ENCODE assay signal across 23 mouse cellular contexts in genomic region chr8:115697410-115697809, GRCm38 (mm10). TPM values are rescaled to one million over a fixed set of nuclear protein-coding genes. Genes with fewer than 3 reads are reported as not detected.
DNase-seq lines count a peak whose midpoint lies in the region; ATAC-seq and TF ChIP-seq lines count a peak whose summit lies in the region.
"Had no signal": no experiment of that assay in that cellular context is flagged by ENCODE, and none has a peak within 500 bp of the region (broad histone marks: within the 10 kb centered on the region; RNA-seq: fewer than 3 reads in every experiment).

No protein-coding gene starts in this region.

- no peak for TF ChIP-seq EP300 in liver, postnatal 0 days (IDR thresholded peaks at IDR 0.05; ENCODE audit: low read depth)

- H3K4me2 ChIP-seq in liver, postnatal 0 days (ENCODE audit: low read depth, low read length): no peak overlapping the region
- no peak overlapping the region for H3K4me2 ChIP-seq in liver, embryonic 11.5 days
- H3K4me2 ChIP-seq: embryonic facial prominence, embryonic 12.5 days; embryonic facial prominence, embryonic 15.5 days; forebrain, embryonic 12.5 days; forebrain, embryonic 15.5 days; heart, embryonic 13.5 days; hindbrain, embryonic 12.5 days; hindbrain, embryonic 15.5 days had no signal

- DNase-seq in kidney, adult 9 months: peak; percentile 13
- DNase-seq in kidney, postnatal 25 days: no peak
- DNase-seq in liver, postnatal 0 days: no peak
- DNase-seq in liver, embryonic 11.5 days (ENCODE audit: low spot score): no peak
- no peak for DNase-seq in yolk sac, embryonic 10.5 days (ENCODE audit: low spot score)
- DNase-seq: adrenal gland, adult 2 months; adrenal gland, postnatal 14 days; cerebellum, adult 11 months; gastrocnemius, postnatal 25 days; heart, adult 2 months; heart, postnatal 14 days had no signal

- no peak overlapping the region for H3K9ac ChIP-seq in liver, postnatal 0 days (replicated peaks)
- no peak overlapping the region for H3K9ac ChIP-seq in liver, embryonic 11.5 days (ENCODE audit: low read depth, low read length)
- H3K9ac ChIP-seq: embryonic facial prominence, embryonic 12.5 days; embryonic facial prominence, embryonic 15.5 days; forebrain, embryonic 12.5 days; forebrain, embryonic 15.5 days; heart, embryonic 13.5 days; hindbrain, embryonic 12.5 days; hindbrain, embryonic 15.5 days had no signal

- no peak overlapping the region for H3K4me3 ChIP-seq in liver, postnatal 0 days (ENCODE audit: low read depth, low read length)
- no peak overlapping the region for H3K4me3 ChIP-seq in liver, embryonic 11.5 days (ENCODE audit: low read depth, low read length)
- H3K4me3 ChIP-seq in macrophage (ENCODE audit: inconsistent target): no peak overlapping the region
- H3K4me3 ChIP-seq: embryonic facial prominence, embryonic 12.5 days; embryonic facial prominence, embryonic 15.5 days; erythroblast, embryonic 14.5 days; forebrain, embryonic 12.5 days; forebrain, embryonic 15.5 days; heart, adult 2 months; heart, embryonic 10.5 days; heart, embryonic 13.5 days; hindbrain, embryonic 12.5 days; hindbrain, embryonic 15.5 days had no signal

- no peaks in the 10 kb centered on the region for H3K27me3 ChIP-seq in liver, postnatal 0 days (ENCODE audit: insufficient read depth, low read length)
- no peaks in the 10 kb centered on the region for H3K27me3 ChIP-seq in liver, embryonic 11.5 days (replicated peaks; ENCODE audit: control insufficient read depth, insufficient read depth, low read length)
- H3K27me3 ChIP-seq: embryonic facial prominence, embryonic 12.5 days; embryonic facial prominence, embryonic 15.5 days; heart, embryonic 13.5 days; hindbrain, embryonic 12.5 days; hindbrain, embryonic 15.5 days had no signal

- no peak for TF ChIP-seq CTCF in liver, postnatal 0 days (IDR thresholded peaks at IDR 0.05; ENCODE audit: low read depth)

- H3K4me1 ChIP-seq in liver, postnatal 0 days (ENCODE audit: insufficient read depth): no peaks in the 10 kb centered on the region
- H3K4me1 ChIP-seq in liver, embryonic 11.5 days (replicated peaks; ENCODE audit: control insufficient read depth, insufficient read depth, low read length): 0 out of 2 replicates have a peak, but pooled peaks cover 2% of the 10 kb centered on the region
- H3K4me1 ChIP-seq: forebrain, embryonic 12.5 days; forebrain, embryonic 15.5 days had no signal

- no peaks in the 10 kb centered on the region for H3K36me3 ChIP-seq in liver, postnatal 0 days (replicated peaks; ENCODE audit: insufficient read depth, low read length)
- H3K36me3 ChIP-seq in liver, embryonic 11.5 days (ENCODE audit: control insufficient read depth, insufficient read depth, low read length): no peaks in the 10 kb centered on the region
- H3K36me3 ChIP-seq in macrophage (ENCODE audit: inconsistent target): peaks cover 36% of the 10 kb centered on the region; the same call in 1 of the 2 replicates
- H3K36me3 ChIP-seq: embryonic facial prominence, embryonic 12.5 days; embryonic facial prominence, embryonic 15.5 days; forebrain, embryonic 12.5 days; forebrain, embryonic 15.5 days; heart, embryonic 10.5 days; heart, embryonic 13.5 days; hindbrain, embryonic 12.5 days; hindbrain, embryonic 15.5 days had no signal

- H3K79me2 ChIP-seq in macrophage (ENCODE audit: inconsistent target): peaks cover 100% of the 10 kb centered on the region

- no peaks in the 10 kb centered on the region for H3K9me3 ChIP-seq in liver, postnatal 0 days (ENCODE audit: low read length)
- no peaks in the 10 kb centered on the region for H3K9me3 ChIP-seq in liver, embryonic 11.5 days (ENCODE audit: control insufficient read depth, low read length)
- H3K9me3 ChIP-seq: embryonic facial prominence, embryonic 12.5 days; embryonic facial prominence, embryonic 15.5 days; forebrain, embryonic 12.5 days; forebrain, embryonic 15.5 days; heart, embryonic 10.5 days; heart, embryonic 13.5 days; hindbrain, embryonic 12.5 days; hindbrain, embryonic 15.5 days had no signal

- WGBS in liver, postnatal 0 days (ENCODE audit: insufficient replicate concordance): 44% methylated on average over 3 of the region's 3 CpGs
- 53% methylated on average over 3 of the region's 3 CpGs for WGBS in liver, embryonic 11.5 days
- 87% methylated on average over 3 of the region's 3 CpGs for WGBS in macrophage (ENCODE audit: missing documents)

- 0 out of 2 replicates have a peak overlapping the region, but pooled peaks have one; percentile 11 for H3K27ac ChIP-seq in liver, postnatal 0 days (ENCODE audit: low read depth)
- H3K27ac ChIP-seq in liver, embryonic 11.5 days (ENCODE audit: low read depth, low read length): no peak overlapping the region
- H3K27ac ChIP-seq in macrophage: 0 out of 2 replicates have a peak overlapping the region, but pooled peaks have one; percentile 5
- H3K27ac ChIP-seq: embryonic facial prominence, embryonic 12.5 days; embryonic facial prominence, embryonic 15.5 days; forebrain, embryonic 12.5 days; forebrain, embryonic 15.5 days; heart, adult 2 months; heart, embryonic 10.5 days; heart, embryonic 13.5 days; hindbrain, embryonic 12.5 days; hindbrain, embryonic 15.5 days had no signal

- ATAC-seq in liver, postnatal 0 days: no peak
- no peak for ATAC-seq in liver, embryonic 11.5 days (replicated peaks; ENCODE audit: low FRiP score)
- ATAC-seq: CD4-positive, CD25-positive, alpha-beta regulatory T cell, adult 4 months; forebrain, embryonic 15.5 days had no signal

RNA-seq across cellular contexts. Expression of gene Maf, which starts 10.2 kb away (rescaled TPM):
- polyA plus RNA-seq in liver, postnatal 0 days (2015; fragmentation: Nextera tagmentation; extraction: Ambion mirVana): 5.9 and 6.0 TPM in 2 replicates
- polyA plus RNA-seq in liver, embryonic 11.5 days (2014; fragmentation: Nextera tagmentation; extraction: Ambion mirVana): 3.8 and 4.9 TPM in 2 replicates
- total RNA-seq in macrophage (2018; cell fraction: chromatin; rRNA removed): 100 to 1,000 TPM in 18 of 26 experiments, 10 to 100 TPM in 8; 44.1 to 385 (median 147) TPM
- total RNA-seq in macrophage (2018; cell fraction: cytosol; rRNA removed): 100 to 1,000 TPM; 129 to 470 (median 308) TPM
- total RNA-seq in macrophage (2018; cell fraction: nucleus; rRNA removed): 100 to 1,000 TPM; 125 to 747 (median 306) TPM
- polyA plus RNA-seq in macrophage (2018): 256 to 336 TPM (median 283 TPM) in 3 replicates
- total RNA-seq: MEL had no signal

Comparison
In these comparisons a context has a peak if more than half of its experiments do, and no peak if none do; other contexts are left out.
1. RNA of gene Maf, which starts 10.2 kb away (polyA plus RNA-seq): 256 to 336 TPM in macrophage; 5.9 to 6.0 TPM in liver, postnatal 0 days and 3.8 to 4.9 TPM in liver, embryonic 11.5 days; every median in the first group is over 10 times any median in the second.